Mouse (Mus musculus) limb, embryonic 13.5 days (tissue): ENCODE results near the gene Cast. TPM values are rescaled to one million over a fixed set of nuclear protein-coding genes. Genes with fewer than 3 reads are reported as not detected.
A peak's percentile ranks its signal among the peaks of the same experiment; 100 is the strongest.

Source experiments
- ATAC-seq: fragments of 200-750 bp; cut with Nextera tagmentation; 2 replicates; pipeline ENCODE4 v1.8.0; 2017; ENCODE audit warnings: low read depth, moderate number of reproducible peaks, moderate TSS enrichment; ENCODE audit not compliant: low FRiP score
- H3K27ac ChIP-seq: fragments of 300-500 bp; sonication (generic); 2 replicates; pipeline ENCODE4 v1.5.1; 2015; ENCODE audit warnings: inconsistent platforms, mild to moderate bottlenecking, moderate library complexity
- H3K27me3 ChIP-seq: fragments of 300-500 bp; sonication (generic); 2 replicates; pipeline ENCODE4 v1.6.1; 2015; ENCODE audit warnings: mild to moderate bottlenecking, inconsistent platforms
- H3K36me3 ChIP-seq: fragments of 300-500 bp; sonication (generic); 2 replicates; pipeline ENCODE4 v1.6.1; 2015; ENCODE audit warnings: inconsistent platforms, mild to moderate bottlenecking, moderate library complexity
- H3K4me1 ChIP-seq: fragments of 300-500 bp; sonication (generic); 2 replicates; pipeline ENCODE4 v1.6.1; 2015; ENCODE audit warnings: inconsistent platforms
- H3K4me2 ChIP-seq: fragments of 300-500 bp; sonication (generic); replicated peaks from 2 replicates; pipeline ENCODE4 v1.6.1; 2015; ENCODE audit warnings: inconsistent platforms, mild to moderate bottlenecking, moderate library complexity
- H3K4me3 ChIP-seq: fragments of 300-500 bp; sonication (generic); 2 replicates; pipeline ENCODE4 v1.5.1; 2015; ENCODE audit warnings: moderate library complexity, mild to moderate bottlenecking, inconsistent platforms
- H3K9ac ChIP-seq: fragments of 300-500 bp; sonication (generic); 2 replicates; pipeline ENCODE4 v1.6.1; 2015; ENCODE audit warnings: mild to moderate bottlenecking, inconsistent platforms
- H3K9me3 ChIP-seq: fragments of 300-500 bp; sonication (generic); 2 replicates; pipeline ENCODE4 v1.6.1; 2016; ENCODE audit warnings: inconsistent platforms
- WGBS: fragments of 180-500 bp; shearing (Covaris S2); methylation state at CpG from one replicate; pipeline ENCODE4 v1.1.7; 2015; 5-methylcytosine and 5-hydroxymethylcytosine counted together
- polyA plus RNA-seq: library from polyadenylated mRNA; unstranded; fragments of >200 nt; fragmentation: Nextera tagmentation; extraction: Ambion mirVana; gene quantifications from 2 replicates; pipeline ENCODE4 v1.2.1, GENCODE M21; 2015

The Cast gene
- polyA plus RNA-seq, 1 experiment from 2014 or later: 34.1 TPM

DNA sequence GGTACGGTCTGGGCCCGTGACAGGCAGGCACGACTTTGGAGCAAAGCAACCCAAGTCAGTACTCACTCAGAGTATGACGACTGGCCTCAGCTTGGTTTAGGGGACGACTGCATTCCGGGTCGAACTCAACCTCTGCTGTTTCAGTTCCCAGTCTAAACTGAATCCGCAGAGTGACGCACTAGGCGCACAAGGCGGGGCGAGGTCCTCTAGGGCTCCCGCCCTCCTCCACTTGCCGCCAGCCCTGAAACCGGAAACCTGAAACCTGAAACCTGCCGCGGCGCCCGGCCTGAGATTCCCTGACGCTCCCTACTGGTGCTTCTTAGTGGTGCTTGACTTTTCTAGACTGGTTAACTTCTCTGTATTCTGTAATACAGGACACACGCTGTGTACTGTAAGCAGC lies 38.1 kb downstream of the Cast start:
- Histone ChIP-seq H3K4me2 (peak overlapping the region; percentile 66), H3K4me3 (peak overlapping the region; percentile 52), H3K27ac (peak overlapping the region; percentile 79; the same call in 1 of the 2 replicates), H3K27me3 (no peaks in the 10 kb centered on the region), H3K9ac (peak overlapping the region; percentile 72), H3K9me3 (no peaks in the 10 kb centered on the region), H3K4me1 (no peaks in the 10 kb centered on the region), H3K36me3 (no peaks in the 10 kb centered on the region)
- WGBS: under 1% methylated on average over 21 of the region's 21 CpGs
- ATAC-seq: peak; percentile 99

DNA sequence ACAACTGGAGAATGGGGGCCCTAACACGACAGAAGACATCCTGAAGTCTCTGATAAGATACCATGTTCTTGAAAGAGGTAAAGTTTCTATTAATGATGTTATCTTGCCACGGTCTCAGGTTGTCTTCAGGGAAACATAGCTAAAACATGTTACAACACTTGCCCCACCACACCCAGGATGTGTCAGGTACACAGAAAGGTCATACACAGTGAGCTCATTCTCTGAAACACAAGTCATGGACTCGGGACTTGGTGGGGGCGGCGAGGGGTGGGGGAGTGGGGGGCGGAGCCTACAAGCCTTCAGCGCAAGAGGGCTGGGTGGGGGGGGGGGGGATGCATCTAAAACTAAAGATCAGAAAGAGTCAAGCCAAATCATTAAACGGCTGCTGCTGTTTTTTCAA lies 38.7 kb downstream of the Cast start:
- H3K4me1 ChIP-seq: no peaks in the 10 kb centered on the region
- no peaks in the 10 kb centered on the region for H3K36me3 ChIP-seq
- no peaks in the 10 kb centered on the region for H3K9me3 ChIP-seq
- H3K27ac ChIP-seq: peak overlapping the region; percentile 79; the same call in 1 of the 2 replicates
- no peaks in the 10 kb centered on the region for H3K27me3 ChIP-seq
- no peak for ATAC-seq
- peak overlapping the region; percentile 66 for H3K4me2 ChIP-seq
- 5% methylated on average over 8 of the region's 8 CpGs for WGBS
- peak overlapping the region; percentile 52 for H3K4me3 ChIP-seq
- peak overlapping the region; percentile 72 for H3K9ac ChIP-seq

DNA sequence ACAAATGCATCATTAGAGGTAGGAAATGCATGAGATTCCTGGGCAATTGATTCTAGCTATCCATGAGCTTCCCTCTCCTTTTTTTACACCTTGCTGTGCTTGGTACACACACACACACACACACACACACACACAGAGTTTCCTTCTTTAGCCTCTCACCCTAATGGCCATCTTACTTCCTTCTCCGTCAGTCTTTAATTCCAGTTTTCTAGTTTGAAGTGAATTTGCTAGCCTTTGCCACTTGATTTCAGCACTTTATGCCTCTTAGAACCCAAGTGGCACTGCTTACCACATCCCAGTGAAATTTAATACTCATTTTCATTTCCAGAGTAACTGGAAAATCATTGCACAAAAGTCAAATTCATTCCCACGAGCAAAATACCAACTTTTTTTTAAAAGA lies 41.4 kb downstream of the Cast start:
- Histone ChIP-seq H3K4me1 (no peaks in the 10 kb centered on the region), H3K27ac (no peak overlapping the region), H3K27me3 (no peaks in the 10 kb centered on the region), H3K9ac (no peak overlapping the region), H3K9me3 (no peaks in the 10 kb centered on the region), H3K4me3 (no peak overlapping the region), H3K36me3 (no peaks in the 10 kb centered on the region), H3K4me2 (no peak overlapping the region)
- no peak for ATAC-seq
- WGBS: 53% methylated on average over 2 of the region's 2 CpGs

DNA sequence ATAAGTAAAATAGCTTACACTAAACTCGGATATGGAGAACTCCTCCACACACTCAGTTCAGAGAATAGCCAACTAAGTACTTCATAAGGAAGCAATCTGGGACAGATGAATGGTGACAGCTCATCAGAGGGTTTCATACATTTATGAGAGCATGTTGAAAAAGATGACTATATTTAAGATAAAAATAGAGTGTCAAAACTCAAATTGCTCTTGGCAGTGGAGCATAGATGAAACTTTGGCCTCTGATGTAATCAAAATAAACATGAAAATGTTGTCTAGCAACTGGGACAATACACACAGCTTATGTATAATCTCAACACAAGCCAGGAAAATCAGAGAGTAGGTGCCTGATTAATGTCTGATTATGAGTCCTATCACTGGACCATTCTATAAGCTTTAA lies 45.9 kb downstream of the Cast start:
- WGBS: 89% methylated on average over 1 of the region's 1 CpGs
- Histone ChIP-seq H3K4me1 (no peaks in the 10 kb centered on the region), H3K9me3 (no peaks in the 10 kb centered on the region)

DNA sequence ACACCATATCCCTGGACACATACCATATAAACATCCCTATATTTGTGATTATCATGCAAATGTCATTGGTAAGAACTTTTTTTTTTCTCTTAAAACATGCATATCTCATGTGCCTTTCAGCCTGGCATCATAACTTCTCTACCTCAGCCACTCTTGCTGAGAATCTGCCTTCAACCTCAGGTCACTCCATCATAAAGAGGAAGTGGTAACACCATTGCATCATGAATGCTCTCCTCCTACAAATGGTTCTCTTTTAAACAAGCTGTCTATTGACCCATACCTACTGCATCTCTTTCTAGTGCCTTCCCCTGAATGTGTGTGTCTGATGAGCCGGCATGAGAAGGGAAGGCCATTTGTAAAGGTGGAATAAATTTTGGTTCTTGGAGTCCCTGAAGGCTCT lies 49.5 kb downstream of the Cast start:
- no peak for ATAC-seq
- WGBS: 100% methylated on average over 1 of the region's 1 CpGs
- no peak overlapping the region for H3K4me3 ChIP-seq

More for the DNA sequence above, 45.9 kb downstream of the Cast start:
- no peaks in the 10 kb centered on the region for H3K27me3 ChIP-seq
- no peak for ATAC-seq
- H3K4me2 ChIP-seq: no peak overlapping the region
- no peak overlapping the region for H3K4me3 ChIP-seq
- no peaks in the 10 kb centered on the region for H3K36me3 ChIP-seq
- H3K9ac ChIP-seq: no peak overlapping the region
- no peak overlapping the region for H3K27ac ChIP-seq

DNA sequence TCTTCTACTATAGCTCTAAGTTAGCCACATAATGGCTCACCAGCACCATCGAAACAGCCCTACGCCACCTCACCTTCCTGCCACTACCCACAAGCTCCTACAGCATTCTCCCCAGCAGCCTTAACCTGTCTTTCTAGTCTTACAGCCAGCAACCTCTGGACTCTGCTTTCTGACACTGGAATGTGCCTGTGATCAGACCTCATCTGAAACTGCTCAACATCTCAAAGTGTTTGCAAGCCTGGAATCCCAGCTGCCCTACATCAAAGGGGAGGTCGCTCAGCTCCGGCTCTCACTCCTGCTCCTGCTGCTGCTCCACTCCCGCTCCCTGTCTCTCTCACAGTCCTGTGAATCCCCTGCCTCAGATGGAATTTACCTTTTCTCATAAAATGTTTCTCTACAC lies 65.4 kb downstream of the Cast start:
- H3K27ac ChIP-seq: no peak overlapping the region
- no peaks in the 10 kb centered on the region for H3K27me3 ChIP-seq
- H3K4me3 ChIP-seq: no peak overlapping the region
- H3K9me3 ChIP-seq: no peaks in the 10 kb centered on the region
- no peak for ATAC-seq
- no peaks in the 10 kb centered on the region for H3K4me1 ChIP-seq
- H3K9ac ChIP-seq: no peak overlapping the region
- no peak overlapping the region for H3K4me2 ChIP-seq
- peaks cover 19% of the 10 kb centered on the region for H3K36me3 ChIP-seq
- 28% methylated on average over 5 of the region's 5 CpGs for WGBS

More for the DNA sequence above, 49.5 kb downstream of the Cast start:
- Histone ChIP-seq H3K36me3 (0 out of 2 replicates have a peak, but pooled peaks cover under 1% of the 10 kb centered on the region), H3K9me3 (no peaks in the 10 kb centered on the region), H3K27ac (no peak overlapping the region), H3K27me3 (no peaks in the 10 kb centered on the region), H3K4me2 (no peak overlapping the region), H3K4me1 (no peaks in the 10 kb centered on the region), H3K9ac (no peak overlapping the region)

DNA sequence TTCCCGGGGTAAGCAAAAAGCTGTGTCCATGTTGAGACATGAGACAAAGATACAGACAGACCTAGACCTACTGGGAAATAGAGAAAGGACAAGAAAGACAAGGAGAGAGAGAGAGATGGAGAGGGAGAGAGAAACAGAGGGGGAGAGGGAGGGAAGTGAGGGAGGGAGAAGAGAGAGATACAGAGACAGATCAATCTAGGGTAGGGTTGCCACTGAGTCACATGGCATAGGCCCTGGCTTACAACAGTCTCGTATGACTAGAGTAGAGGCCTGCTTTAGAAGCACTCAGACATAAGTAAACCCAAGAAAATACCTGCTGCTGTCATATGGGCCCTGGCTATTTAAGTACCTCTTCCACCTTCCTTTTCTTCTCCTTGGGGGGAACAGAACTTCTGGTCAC lies 72.2 kb downstream of the Cast start:
- Histone ChIP-seq H3K4me1 (no peaks in the 10 kb centered on the region), H3K4me3 (no peak overlapping the region), H3K9ac (no peak overlapping the region), H3K27ac (no peak overlapping the region), H3K36me3 (peaks cover 44% of the 10 kb centered on the region), H3K9me3 (no peaks in the 10 kb centered on the region), H3K4me2 (no peak overlapping the region), H3K27me3 (no peaks in the 10 kb centered on the region)
- 87% methylated on average over 2 of the region's 2 CpGs for WGBS
- ATAC-seq: no peak

DNA sequence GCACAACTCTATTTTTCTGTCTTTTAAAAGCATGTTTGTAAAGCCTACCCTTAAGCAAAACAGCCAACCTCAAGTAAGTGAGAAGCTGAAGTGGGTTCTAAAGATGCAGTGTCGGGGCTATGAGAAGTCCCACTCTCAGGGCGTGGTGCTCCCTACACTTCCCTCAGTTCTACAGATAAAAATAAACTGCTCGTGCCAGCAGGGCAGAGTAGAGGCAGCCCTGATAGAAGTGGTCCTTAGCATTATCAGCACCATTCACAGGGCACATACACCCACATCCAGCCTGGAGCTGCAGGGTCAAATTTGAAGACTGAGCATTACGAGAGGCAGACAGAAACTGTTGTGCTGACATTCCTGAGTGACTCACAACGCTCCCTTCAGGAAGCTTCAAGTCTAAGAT lies 72.8 kb downstream of the Cast start:
- Histone ChIP-seq H3K27me3 (no peaks in the 10 kb centered on the region), H3K27ac (no peak overlapping the region), H3K4me2 (no peak overlapping the region), H3K36me3 (peaks cover 46% of the 10 kb centered on the region), H3K4me1 (no peaks in the 10 kb centered on the region), H3K9ac (no peak overlapping the region), H3K4me3 (no peak overlapping the region), H3K9me3 (no peaks in the 10 kb centered on the region)
- WGBS: 84% methylated on average over 5 of the region's 5 CpGs
- ATAC-seq: no peak

DNA sequence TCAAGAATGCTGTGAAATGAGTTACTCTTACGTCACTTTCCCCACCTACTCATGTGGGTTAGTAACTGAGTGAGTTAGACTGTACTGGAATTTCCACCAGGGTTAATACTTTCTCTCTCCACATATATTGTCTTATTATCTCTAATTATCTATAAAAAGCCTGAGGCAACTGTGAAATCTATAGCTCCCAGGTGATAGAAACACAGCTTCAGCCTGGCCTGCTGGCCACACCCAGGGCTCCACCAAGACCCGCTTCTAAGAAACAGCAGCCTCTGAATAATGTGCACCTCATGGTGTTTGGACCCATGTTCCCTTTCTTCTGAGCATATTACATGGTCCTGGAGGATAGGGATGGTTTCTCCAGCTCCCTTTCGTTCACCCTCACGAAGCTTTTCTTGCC lies 74.9 kb downstream of the Cast start:
- Histone ChIP-seq H3K27me3 (no peaks in the 10 kb centered on the region), H3K36me3 (peaks cover 52% of the 10 kb centered on the region), H3K27ac (no peak overlapping the region), H3K4me3 (no peak overlapping the region), H3K4me2 (no peak overlapping the region), H3K9me3 (no peaks in the 10 kb centered on the region), H3K4me1 (no peaks in the 10 kb centered on the region), H3K9ac (no peak overlapping the region)
- ATAC-seq: no peak
- 94% methylated on average over 4 of the region's 4 CpGs for WGBS

DNA sequence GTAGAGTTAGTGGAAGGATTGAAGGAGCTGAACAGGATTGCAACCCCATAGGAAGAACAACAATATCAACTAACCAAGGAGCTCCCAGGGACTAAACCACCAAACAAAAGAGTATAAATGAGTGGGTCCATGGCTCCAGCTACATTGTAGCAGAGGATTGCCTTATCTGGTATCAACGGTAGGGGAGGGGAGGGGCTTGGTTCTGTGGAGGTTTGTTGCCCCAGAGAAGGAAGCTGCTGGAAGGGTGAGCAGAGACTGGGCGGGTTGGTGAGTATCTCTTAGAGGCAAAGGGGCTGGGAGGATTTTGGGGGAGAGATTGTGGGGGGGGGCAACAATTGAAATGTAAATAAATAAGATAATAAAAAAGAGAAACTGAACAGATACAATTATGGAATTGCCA lies 89.6 kb downstream of the Cast start:
- H3K27ac ChIP-seq: no peak overlapping the region
- no peak overlapping the region for H3K9ac ChIP-seq
- H3K27me3 ChIP-seq: no peaks in the 10 kb centered on the region
- peaks cover 38% of the 10 kb centered on the region for H3K36me3 ChIP-seq
- H3K9me3 ChIP-seq: 0 out of 2 replicates have a peak, but pooled peaks cover 6% of the 10 kb centered on the region
- H3K4me3 ChIP-seq: no peak overlapping the region
- 71% methylated on average over 2 of the region's 2 CpGs for WGBS
- no peak overlapping the region for H3K4me2 ChIP-seq
- no peaks in the 10 kb centered on the region for H3K4me1 ChIP-seq
- no peak for ATAC-seq

DNA sequence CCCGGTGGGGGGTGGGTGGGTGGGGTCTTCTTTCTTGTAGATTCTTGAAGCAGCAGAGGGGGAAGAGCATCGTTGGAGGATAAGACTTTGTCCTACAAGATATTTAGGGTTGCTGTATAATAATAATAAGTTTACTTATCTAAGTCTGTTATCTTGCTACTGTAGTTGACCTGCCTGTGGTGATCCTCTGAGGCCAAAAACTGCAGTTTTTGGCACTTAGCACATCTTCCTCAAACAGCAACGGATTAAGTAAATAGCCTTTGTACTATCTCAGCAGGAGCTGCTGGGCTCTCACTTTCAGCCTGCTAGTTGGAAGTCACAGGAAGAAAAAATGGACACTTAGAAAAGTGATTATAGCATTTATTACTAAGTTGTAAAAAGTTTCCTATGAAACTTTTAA lies 112.4 kb downstream of the Cast start:
- H3K4me1 ChIP-seq: no peaks in the 10 kb centered on the region
- H3K9me3 ChIP-seq: no peaks in the 10 kb centered on the region
- no peak overlapping the region for H3K27ac ChIP-seq
- H3K9ac ChIP-seq: no peak overlapping the region
- no peaks in the 10 kb centered on the region for H3K27me3 ChIP-seq
- no peak overlapping the region for H3K4me3 ChIP-seq
- 47% methylated on average over 3 of the region's 3 CpGs for WGBS
- peaks cover 14% of the 10 kb centered on the region for H3K36me3 ChIP-seq
- ATAC-seq: no peak
- no peak overlapping the region for H3K4me2 ChIP-seq

DNA sequence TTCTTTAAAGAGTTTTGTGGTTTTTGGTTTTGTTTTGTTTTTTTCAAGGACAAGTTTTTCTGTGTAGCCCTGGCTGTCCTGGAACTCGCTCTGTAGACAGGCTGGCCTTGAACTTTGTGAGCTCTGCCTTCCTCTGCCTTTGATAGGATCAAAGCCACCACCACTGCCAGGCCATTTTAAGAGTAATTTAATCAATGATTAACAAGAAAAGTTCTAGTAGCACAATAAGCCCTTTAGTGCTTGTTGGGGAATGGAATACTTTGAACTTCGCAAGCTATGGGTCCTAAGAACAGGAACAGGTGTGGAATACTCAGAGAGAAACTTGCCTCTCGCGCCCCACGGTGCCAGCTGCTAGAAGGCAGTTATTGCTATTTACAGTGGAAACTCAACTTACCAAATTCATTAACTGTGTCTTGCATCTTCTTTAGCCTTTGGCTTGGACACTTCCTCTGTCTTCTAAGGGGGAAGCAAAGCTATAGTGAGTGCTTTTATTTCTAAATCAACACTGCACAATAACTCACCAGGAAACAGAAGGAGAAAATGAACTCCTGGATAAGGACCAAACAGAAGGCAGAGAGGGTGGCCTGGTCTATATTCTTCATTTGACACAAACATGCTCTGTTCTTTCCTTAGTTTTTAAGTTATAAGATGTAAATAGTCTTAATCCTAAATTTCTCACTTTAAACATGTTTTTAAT lies 113.0 kb downstream of the Cast start:
- Histone ChIP-seq H3K9ac (no peak overlapping the region), H3K4me2 (no peak overlapping the region), H3K4me3 (no peak overlapping the region), H3K27ac (no peak overlapping the region), H3K36me3 (peaks cover 13% of the 10 kb centered on the region), H3K4me1 (no peaks in the 10 kb centered on the region), H3K9me3 (no peaks in the 10 kb centered on the region), H3K27me3 (no peaks in the 10 kb centered on the region)
- no peak for ATAC-seq
- WGBS: 66% methylated on average over 5 of the region's 5 CpGs
